Mouse (Mus musculus) G1E (cell line): Measurements from ENCODE around the gene Ppp1r32.

Experiments
- CTCF ChIP-seq: IDR thresholded peaks from 2 replicates; pipeline ENCODE4 v1.5.1; 2012; ENCODE audit warnings: low read depth, low read length, inconsistent platforms, mixed read lengths
- GATA1 ChIP-seq: IDR thresholded peaks from 2 replicates; pipeline ENCODE4 v1.6.1; 2012; ENCODE audit warnings: borderline replicate concordance, low read length, inconsistent platforms, mixed read lengths

DNA sequence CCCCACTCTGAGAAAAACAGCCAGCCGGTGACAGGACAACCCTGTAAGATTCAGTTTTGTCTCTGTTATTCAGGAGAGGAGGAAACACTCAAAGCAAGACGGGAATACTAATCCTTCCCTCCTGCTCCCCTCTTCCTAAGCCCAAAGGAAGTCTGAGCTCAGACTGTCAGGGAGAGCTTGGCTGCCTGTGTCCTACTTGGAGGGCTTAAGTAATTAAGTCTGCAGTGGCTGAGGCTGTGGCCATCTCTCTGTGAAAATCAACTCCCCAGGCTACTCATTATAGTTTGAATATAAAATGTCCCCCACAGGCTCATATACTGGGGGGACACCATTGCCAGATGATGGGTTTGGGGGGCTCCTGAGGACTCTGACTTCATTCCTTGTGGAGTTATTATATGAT lies 14.2 kb upstream of the Ppp1r32 start:
- TF ChIP-seq GATA1 (no peak), CTCF (no peak)
